Mouse (Mus musculus) MEL (cell line): ENCODE measurements around the gene Nt5c3b. TPM values are rescaled to one million over a fixed set of nuclear protein-coding genes. Genes with fewer than 3 reads are reported as not detected.

Experiments
- DNase-seq: peaks from one replicate; pipeline ENCODE4 v3.0.0; 2011; ENCODE audit warnings: low read depth, low spot score
- H3K27ac ChIP-seq: 2 replicates; pipeline ENCODE4 v1.5.1; 2012; ENCODE audit warnings: low read depth, mild to moderate bottlenecking, control low read depth, low read length, moderate library complexity; ENCODE audit not compliant: control insufficient read depth
- H3K27me3 ChIP-seq, 2 experiments: fragments of 150-350 bp in 1 of 2; sonication (generic) in 1 of 2; 2 replicates each; pipeline ENCODE4 v1.6.1; 2012; ENCODE audit warnings: low read length in 2 of 2, mild to moderate bottlenecking in 2 of 2, improper control_type of control experiment in 1 of 2, moderate library complexity in 1 of 2; ENCODE audit not compliant: insufficient read depth in 2 of 2, control insufficient read depth in 1 of 2
- H3K36me3 ChIP-seq, 2 experiments: 2 replicates each; pipeline ENCODE4 v1.6.1; 2012 to 2014; ENCODE audit warnings: low read length in 2 of 2, improper control_type of control experiment in 1 of 2, inconsistent platforms in 1 of 2, mild to moderate bottlenecking in 1 of 2; ENCODE audit not compliant: insufficient read depth in 2 of 2, control insufficient read depth in 1 of 2
- H3K4me1 ChIP-seq, 2 experiments: fragments of 150-350 bp in 1 of 2; sonication (generic) in 1 of 2; 2 replicates each; pipeline ENCODE4 v1.6.1; 2012; ENCODE audit warnings: low read length in 2 of 2, improper control_type of control experiment in 1 of 2, mild to moderate bottlenecking in 1 of 2; ENCODE audit not compliant: insufficient read depth in 2 of 2, control insufficient read depth in 1 of 2
- H3K4me3 ChIP-seq, 2 experiments: fragments of 150-350 bp in 1 of 2; sonication (generic) in 1 of 2; 2 replicates each; pipeline ENCODE4 v1.5.1; 2012; ENCODE audit warnings: low read depth in 2 of 2, low read length in 2 of 2, mild to moderate bottlenecking in 2 of 2, moderate library complexity in 2 of 2, control low read depth in 1 of 2, improper control_type of control experiment in 1 of 2; ENCODE audit not compliant: control insufficient read depth in 1 of 2, insufficient read depth in 1 of 2
- H3K79me2 ChIP-seq: 2 replicates; pipeline ENCODE4 v1.6.1; 2012; ENCODE audit warnings: mild to moderate bottlenecking, low read length, moderate library complexity; ENCODE audit not compliant: control insufficient read depth, poor library complexity, insufficient read depth
- H3K9ac ChIP-seq: 2 replicates; pipeline ENCODE4 v1.6.1; 2012; ENCODE audit warnings: low read depth, mild to moderate bottlenecking, control low read depth, low read length, moderate library complexity; ENCODE audit not compliant: control insufficient read depth, poor library complexity, severe bottlenecking
- H3K9me3 ChIP-seq: fragments of 150-350 bp; sonication (generic); replicated peaks from 2 replicates; pipeline ENCODE4 v1.6.1; 2012; ENCODE audit warnings: mild to moderate bottlenecking, low read length, improper control_type of control experiment, moderate library complexity; ENCODE audit not compliant: insufficient read depth
- CHD1 ChIP-seq: IDR thresholded peaks from 2 replicates; pipeline ENCODE4 v1.6.1; 2012; ENCODE audit warnings: low read depth, mild to moderate bottlenecking, inconsistent platforms, low read length, improper control_type of control experiment
- CHD2 ChIP-seq: IDR thresholded peaks from 2 replicates; pipeline ENCODE4 v1.6.1; 2011; ENCODE audit warnings: low read length, improper control_type of control experiment
- CTCF ChIP-seq, 3 experiments: IDR thresholded peaks in 2 of 3; conservative IDR thresholded peaks in 1 of 3; 2 replicates each; pipeline ENCODE4 v1.5.1; 2011 to 2012; ENCODE audit warnings: low read length in 3 of 3, low read depth in 2 of 3, mild to moderate bottlenecking in 2 of 3, improper control_type of control experiment in 1 of 3, inconsistent platforms in 1 of 3, mixed read lengths in 1 of 3, moderate library complexity in 1 of 3; ENCODE audit not compliant: control insufficient read depth in 1 of 3, insufficient read depth in 1 of 3, poor library complexity in 1 of 3, severe bottlenecking in 1 of 3
- E2F4 ChIP-seq: IDR thresholded peaks from 2 replicates; pipeline ENCODE4 v1.6.1; 2011; ENCODE audit warnings: low read depth, low read length, improper control_type of control experiment, borderline replicate concordance
- EP300 ChIP-seq, 2 experiments: IDR thresholded peaks; 2 replicates each; pipeline ENCODE4 v1.6.1; 2011; ENCODE audit warnings: improper control_type of control experiment in 2 of 2, low read length in 2 of 2, low read depth in 1 of 2, mild to moderate bottlenecking in 1 of 2
- GATA1 ChIP-seq: IDR thresholded peaks from 2 replicates; pipeline ENCODE4 v1.6.1; 2011; ENCODE audit warnings: low read depth, low read length, improper control_type of control experiment
- KAT2A ChIP-seq: conservative IDR thresholded peaks from 2 replicates; pipeline ENCODE4 v1.6.1; 2012; ENCODE audit warnings: low read depth, low read length, improper control_type of control experiment, inconsistent platforms
- MAFK ChIP-seq: IDR thresholded peaks from 2 replicates; pipeline ENCODE4 v1.6.1; 2011; ENCODE audit warnings: low read depth, mild to moderate bottlenecking, low read length, improper control_type of control experiment, borderline replicate concordance
- MAX ChIP-seq: IDR thresholded peaks from 2 replicates; pipeline ENCODE4 v1.6.1; 2011; ENCODE audit warnings: low read length, improper control_type of control experiment
- POLR2AphosphoS5 ChIP-seq: IDR thresholded peaks from 2 replicates; pipeline ENCODE4 v1.6.1; 2012; ENCODE audit warnings: low read depth, borderline replicate concordance, mild to moderate bottlenecking, inconsistent platforms, low read length, moderate library complexity, mixed read lengths
- RAD21 ChIP-seq: IDR thresholded peaks from 2 replicates; pipeline ENCODE4 v1.6.1; 2011; ENCODE audit warnings: mild to moderate bottlenecking, low read depth, low read length, improper control_type of control experiment
- SIN3A ChIP-seq: IDR thresholded peaks from 2 replicates; pipeline ENCODE4 v1.6.1; 2012; ENCODE audit warnings: low read length, improper control_type of control experiment, inconsistent platforms
- SMC3 ChIP-seq: IDR thresholded peaks from 2 replicates; pipeline ENCODE4 v1.6.1; 2011; ENCODE audit warnings: low read depth, low read length, improper control_type of control experiment
- TBP ChIP-seq: IDR thresholded peaks from 2 replicates; pipeline ENCODE4 v1.8.0; 2011; ENCODE audit warnings: low read depth, low read length, improper control_type of control experiment
- USF2 ChIP-seq, 2 experiments: IDR thresholded peaks; 2 replicates each; pipeline ENCODE4 v1.6.1; 2011 to 2012; ENCODE audit warnings: improper control_type of control experiment in 2 of 2, low read length in 2 of 2, borderline replicate concordance in 1 of 2, inconsistent platforms in 1 of 2, low read depth in 1 of 2, mild to moderate bottlenecking in 1 of 2; ENCODE audit not compliant: insufficient read depth in 1 of 2
- ZKSCAN1 ChIP-seq: IDR thresholded peaks from 2 replicates; pipeline ENCODE4 v1.6.1; 2012; ENCODE audit warnings: low read depth, mild to moderate bottlenecking, inconsistent platforms, low read length, improper control_type of control experiment, moderate library complexity
- polyA plus RNA-seq, 2 experiments: library from polyadenylated mRNA; stranded (reverse) in 1 of 2; unstranded in 1 of 2; fragments of >175 nt in 1 of 2; fragments of >200 nt in 1 of 2; gene quantifications; 2 replicates each; pipeline versions ENCODE4 v1.2.1 to v1.2.4; 2012; ENCODE audit warnings: low replicate concordance in 2 of 2, low read depth in 1 of 2; ENCODE audit not compliant: insufficient read length in 2 of 2, insufficient read depth in 1 of 2, missing spikeins in 1 of 2
- total RNA-seq: library from RNA; depleted of rRNA; stranded (reverse); fragments of 300-350 nt; gene quantifications from 2 replicates; pipeline ENCODE4 v1.2.3, GENCODE M21; 2012

Gene Nt5c3b
- total and polyA plus RNA-seq, 3 experiments = 61.3 to 287 (median 79.2) TPM

GRCm38 (mm10) chr11:100425851-100426250, 15.8 kb downstream of the Nt5c3b start (continued):
- TF ChIP-seq ZKSCAN1 (peak; percentile 15; the same call in 1 of the 2 replicates), USF2 (IDR thresholded peaks at IDR 0.05; ENCODE audit: borderline replicate concordance in 1 of 2, insufficient read depth in 1 of 2, low read depth in 1 of 2, low read length in 2 of 2) (no peak)

- Histone ChIP-seq H3K4me3 (no peak overlapping the region), H3K9ac (no peak overlapping the region), H3K36me3 (peaks cover 0 to 4% of the 10 kb centered on the region in 2 experiments; a peak in 2 of 4 replicates), H3K27me3 (no peaks in the 10 kb centered on the region), H3K9me3 (no peaks in the 10 kb centered on the region), H3K4me1 (peaks cover 2 to 8% of the 10 kb centered on the region in 2 experiments), H3K79me2 (no peaks in the 10 kb centered on the region), H3K27ac (no peak overlapping the region)
- TF ChIP-seq E2F4 (no peak), CTCF (IDR thresholded peaks at IDR 0.05 in 2 of 3, conservative IDR thresholded peaks at IDR 0.05 in 1 of 3; ENCODE audit: control insufficient read depth in 1 of 3, insufficient read depth in 1 of 3, low read depth in 2 of 3, low read length in 3 of 3, poor library complexity in 1 of 3, severe bottlenecking in 1 of 3) (no peak), SMC3 (no peak), KAT2A (no peak)
- no peak for DNase-seq
These were observed 17.8 kb downstream of the Nt5c3b start for GRCm38 (mm10) chr11:100423836-100424235.

GRCm38 (mm10) chr11:100421537-100421936, 20.1 kb downstream of the Nt5c3b start:
- Histone ChIP-seq H3K9ac (no peak overlapping the region), H3K4me1 (peaks cover 2 to 8% of the 10 kb centered on the region in 2 experiments), H3K9me3 (no peaks in the 10 kb centered on the region), H3K36me3 (peaks cover 0 to 4% of the 10 kb centered on the region in 2 experiments; a peak in 2 of 4 replicates), H3K4me3 (no peak overlapping the region), H3K79me2 (no peaks in the 10 kb centered on the region), H3K27me3 (no peaks in the 10 kb centered on the region; a peak in 1 of 4 replicates), H3K27ac (no peak overlapping the region)
- TF ChIP-seq SIN3A = no peak
- TF ChIP-seq GATA1 = no peak
- no peak for TF ChIP-seq MAX
- DNase-seq = no peak

- Histone ChIP-seq H3K27me3 (no peaks in the 10 kb centered on the region; a peak in 1 of 4 replicates), H3K9ac (no peak within 1 kb of the TSS), H3K27ac (no peak within 1 kb of the TSS), H3K36me3 (no peaks in the 10 kb centered on the region), H3K4me3 (peak within 1 kb of the TSS in 1 of 2 experiments; percentile 18; a peak in 1 of 4 replicates), H3K9me3 (no peaks in the 10 kb centered on the region), H3K4me1 (no peaks in the 10 kb centered on the region), H3K79me2 (no peaks in the 10 kb centered on the region)
- DNase-seq = no peak
- TF ChIP-seq POLR2AphosphoS5 (no peak), CHD1 (no peak), RAD21 (no peak), MAFK (no peak), CTCF (IDR thresholded peaks at IDR 0.05 in 2 of 3, conservative IDR thresholded peaks at IDR 0.05 in 1 of 3; ENCODE audit: control insufficient read depth in 1 of 3, insufficient read depth in 1 of 3, low read depth in 2 of 3, low read length in 3 of 3, poor library complexity in 1 of 3, severe bottlenecking in 1 of 3) (no peak), EP300 (IDR thresholded peaks at IDR 0.05; ENCODE audit: low read depth in 1 of 2, low read length in 2 of 2) (no peak), E2F4 (no peak), SIN3A (no peak), CHD2 (no peak), TBP (no peak)
These were observed 26.4 kb downstream of the Nt5c3b start, which contains the start of gene Fkbp10 for GRCm38 (mm10) chr11:100414914-100415822. TSS of gene Fkbp10 (plus strand) at chr11:100415697.
